Mouse (Mus musculus) cerebellum, postnatal 10 days (tissue): ENCODE data around the gene Ttll11.
A peak's percentile ranks its signal among the peaks of the same experiment; 100 is the strongest.

Experiments
- DNase-seq, 2 experiments: peaks; one replicate each; pipeline ENCODE4 v3.0.0; 2021; ENCODE audit warnings: mixed read lengths in 2 of 2

The Ttll11 gene

DNA sequence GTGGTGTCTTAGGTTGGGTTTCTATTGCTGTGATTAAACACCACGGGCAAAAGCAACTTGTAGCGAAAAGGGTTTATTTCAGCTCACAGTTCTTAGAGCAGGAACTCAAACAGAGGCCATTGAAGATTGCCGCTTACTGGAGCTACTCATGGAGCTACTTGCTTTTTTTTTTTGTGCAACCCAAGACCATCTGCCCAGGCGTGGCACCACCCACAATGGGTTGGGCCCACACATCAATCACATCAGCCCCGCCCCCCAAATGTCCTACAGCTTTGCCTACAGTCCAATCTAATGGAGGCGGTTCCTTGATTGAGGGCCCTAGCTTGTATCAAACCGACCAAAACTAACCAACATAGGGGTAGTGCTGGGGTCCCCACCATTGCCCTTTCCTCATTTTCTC is 215.9 kb downstream of the Ttll11 start:
- DNase-seq, result no peak

DNA sequence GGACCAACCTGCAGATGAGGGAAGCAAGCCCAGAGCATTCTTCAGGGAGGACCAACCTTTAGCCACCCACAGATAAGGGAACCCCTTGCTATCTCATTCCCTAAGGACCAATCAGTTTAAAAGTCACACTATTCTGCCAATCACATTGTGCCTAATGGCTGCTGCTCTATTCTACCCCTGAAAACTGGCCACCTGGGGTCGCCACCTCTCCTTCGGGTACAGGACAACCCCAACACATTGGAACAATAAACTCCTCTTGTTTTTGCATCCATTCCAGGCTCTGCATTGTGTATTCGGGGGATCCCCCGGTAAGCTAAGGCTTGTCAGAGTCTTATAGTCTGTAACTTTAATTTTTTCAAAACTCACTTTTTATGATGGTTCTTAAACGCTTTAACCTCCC is 218.3 kb downstream of the Ttll11 start:
- DNase-seq, result no peak

DNA sequence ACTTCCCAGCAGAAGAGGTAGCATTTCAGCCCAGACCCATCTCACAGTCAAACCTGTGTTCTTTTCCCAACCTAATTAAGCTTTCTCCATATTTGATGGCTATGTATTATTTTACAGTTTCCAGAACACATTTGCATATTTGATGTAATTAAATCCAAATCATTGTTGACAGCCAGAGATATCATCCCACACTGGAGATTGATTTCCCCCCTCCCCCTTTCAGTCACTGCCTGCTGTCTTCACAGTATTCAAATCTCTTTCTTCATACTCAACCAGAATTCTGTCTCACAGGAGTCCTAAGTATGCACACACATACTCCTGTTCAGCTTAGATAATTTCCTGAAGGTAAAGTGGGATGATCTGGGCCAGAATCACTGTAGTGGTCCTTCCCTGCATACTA is 218.8 kb downstream of the Ttll11 start:
- DNase-seq, result no peak

DNA sequence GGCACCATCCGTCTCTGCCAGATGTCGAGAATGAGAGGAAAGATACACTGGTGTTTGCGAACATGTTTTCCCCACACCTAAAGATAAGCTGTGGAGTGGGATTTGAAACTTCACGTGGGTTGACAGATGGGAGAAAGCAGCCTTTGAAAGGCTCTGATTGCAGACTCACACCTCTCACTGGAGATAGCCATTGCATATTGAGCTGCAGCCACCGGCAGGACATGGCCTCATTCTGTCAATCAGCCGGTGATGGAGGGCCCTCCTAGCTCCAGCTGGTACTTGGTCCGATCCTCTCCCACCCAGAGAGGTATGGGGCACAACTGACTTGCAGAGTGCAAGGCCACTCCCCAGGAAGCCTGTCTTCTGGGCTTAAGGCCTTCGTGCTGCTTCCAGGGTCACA is 219.4 kb downstream of the Ttll11 start:
- DNase-seq, result peak; percentile 52 to 58

DNA sequence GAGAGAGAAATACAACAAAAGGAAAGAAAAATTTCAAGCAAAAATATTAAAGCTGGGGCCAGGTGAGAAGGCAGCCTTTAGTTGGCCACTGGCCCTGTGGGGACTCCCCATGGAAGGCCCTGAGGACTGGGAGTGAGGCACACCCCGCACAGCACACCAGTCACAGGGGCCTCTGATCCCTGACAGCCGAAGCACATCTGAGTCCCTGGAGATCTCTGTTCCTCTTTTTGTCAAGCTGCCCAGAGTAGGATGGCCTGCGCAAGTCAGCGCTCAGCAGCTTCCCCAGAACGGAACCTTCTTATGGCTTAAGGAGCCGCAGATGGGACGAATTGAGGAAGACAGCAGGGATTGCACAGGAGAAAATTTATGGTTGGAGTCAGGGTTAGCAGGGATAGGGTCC is 223.2 kb downstream of the Ttll11 start:
- DNase-seq, result no peak

DNA sequence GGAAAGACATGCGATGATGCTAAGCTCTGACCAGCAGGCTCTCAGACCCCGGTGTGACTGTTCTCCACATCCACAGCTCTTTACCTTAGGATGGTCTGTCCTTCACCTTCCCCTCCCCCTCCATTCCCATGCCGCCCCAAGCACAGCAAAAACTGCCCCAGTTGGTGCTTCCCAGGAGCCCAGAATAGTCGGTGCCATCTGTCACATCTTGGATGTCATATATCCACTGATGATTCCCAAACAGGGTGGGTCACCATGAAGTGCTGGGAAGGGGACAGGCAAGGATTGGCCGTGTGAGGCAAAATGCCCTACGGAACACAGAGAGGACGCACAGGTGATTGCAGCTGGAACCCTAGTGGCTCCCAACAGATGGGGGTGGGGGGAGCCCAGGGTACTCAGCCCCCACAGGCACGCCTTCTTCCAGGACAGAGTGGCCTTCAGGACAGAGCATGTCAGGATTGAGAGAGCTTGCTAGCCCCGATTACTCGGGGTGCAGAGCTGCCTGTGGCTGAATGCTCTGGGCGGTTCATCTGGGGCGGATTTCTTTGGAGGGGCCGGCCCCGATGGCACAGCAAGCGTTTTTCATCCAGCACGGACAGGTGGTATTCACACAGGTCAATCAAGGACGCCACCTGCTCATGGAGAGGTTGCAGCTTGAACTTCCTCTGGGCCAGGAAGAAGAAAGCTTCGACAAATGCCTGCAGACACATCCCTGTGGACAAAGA is 227.8 kb downstream of the Ttll11 start:
- peak; percentile 73 for DNase-seq

DNA sequence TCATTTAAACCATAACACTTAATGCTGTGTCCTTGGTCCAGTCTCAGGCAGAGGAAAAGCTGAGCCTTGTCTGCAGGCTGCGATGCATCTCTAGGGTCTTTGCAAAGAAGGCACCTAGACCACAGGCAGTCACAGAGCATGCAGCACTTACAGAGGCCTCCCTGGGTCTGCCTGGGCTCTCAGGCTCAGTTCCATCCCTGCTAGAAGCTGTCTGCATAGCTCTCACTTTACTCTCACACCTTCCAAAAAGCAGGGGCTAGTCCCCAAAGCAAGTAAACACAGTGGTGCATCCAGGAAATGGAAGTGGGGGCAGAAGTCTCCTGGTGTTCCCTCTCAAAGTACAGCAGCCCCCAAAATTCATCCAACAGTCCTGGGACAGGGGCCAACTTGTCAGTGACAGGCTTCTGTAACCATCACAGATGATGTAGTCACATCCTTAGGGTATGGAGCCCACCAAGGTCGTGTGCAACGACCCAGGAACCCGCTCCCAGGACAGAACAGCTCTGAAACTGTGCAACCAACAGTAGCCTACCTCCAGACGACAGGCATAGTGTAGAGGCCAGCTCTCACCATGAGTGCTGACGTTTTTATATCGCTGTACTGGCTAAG is 229.1 kb downstream of the Ttll11 start:
- DNase-seq, result no peak

DNA sequence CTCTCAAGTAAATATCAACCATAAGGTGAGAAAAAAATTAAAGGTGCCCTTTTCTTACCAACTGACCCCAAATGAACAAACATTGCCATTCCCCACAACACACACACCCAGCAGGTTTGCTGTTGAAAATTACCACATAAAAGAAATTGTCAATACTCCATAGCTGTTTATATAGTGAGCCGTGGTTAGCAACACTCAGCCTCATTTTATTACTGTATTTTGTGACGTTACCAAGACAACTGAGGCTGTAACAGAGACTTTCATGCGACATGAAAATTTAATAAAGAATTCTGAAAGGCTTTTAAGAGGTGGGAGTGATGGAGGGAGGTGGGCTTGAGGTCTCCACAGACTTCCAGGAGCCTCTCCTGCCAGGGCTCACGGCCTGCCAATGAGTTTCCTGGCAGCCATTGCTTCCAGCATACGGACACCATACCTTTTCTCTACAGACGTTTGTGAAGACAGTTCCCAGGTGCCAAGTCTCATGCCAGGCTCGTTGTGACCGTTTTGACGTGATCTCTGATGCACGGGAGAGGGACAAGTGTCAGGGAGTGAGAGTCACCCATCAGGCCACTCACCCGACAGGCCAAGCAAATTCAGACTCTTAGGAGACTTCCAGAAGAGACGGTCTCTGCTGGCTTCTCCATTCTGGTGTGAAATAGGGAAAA is 232.2 kb downstream of the Ttll11 start:
- peak; percentile 77 to 79 for DNase-seq

DNA sequence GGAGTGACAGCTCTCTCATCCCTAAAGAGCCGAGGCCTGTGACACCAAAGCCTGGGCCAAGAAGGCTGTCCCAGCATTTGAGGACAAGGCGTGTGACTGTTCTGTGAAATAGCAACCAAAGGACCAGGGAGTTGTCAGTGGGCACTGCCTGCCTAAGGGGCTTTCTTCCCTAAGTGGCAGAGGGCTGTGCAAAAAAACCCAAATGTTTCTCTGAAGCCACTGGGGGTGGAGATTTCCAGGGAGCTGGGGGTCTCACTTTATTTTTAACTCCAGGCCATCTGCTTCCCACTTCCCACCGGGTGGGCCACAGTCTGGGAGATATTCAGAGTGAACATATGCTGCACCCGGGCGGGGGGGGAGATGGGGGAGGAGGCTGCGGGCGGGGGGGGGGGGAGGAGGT is 233.1 kb downstream of the Ttll11 start:
- peak; percentile 83 to 92 for DNase-seq

DNA sequence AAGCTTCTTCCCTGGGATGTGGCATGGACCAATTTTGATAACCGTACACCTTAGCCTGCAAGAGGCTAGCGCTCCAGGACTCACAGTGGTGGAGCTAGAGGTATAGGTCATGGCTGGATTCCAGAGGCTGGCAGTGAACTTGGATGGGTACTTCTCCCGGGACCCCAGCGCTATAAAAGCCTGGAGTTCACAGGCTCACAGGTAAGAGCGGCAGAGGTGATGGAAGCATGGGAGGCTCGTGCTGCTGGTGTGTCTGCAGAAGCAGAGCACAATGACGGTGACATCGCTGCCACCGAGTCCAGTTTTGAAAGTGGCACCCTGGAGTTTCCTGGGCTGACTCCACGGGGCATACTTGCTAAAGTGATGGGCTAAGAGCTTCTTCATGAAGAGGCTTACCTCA is 233.8 kb downstream of the Ttll11 start:
- peak in 1 of 2 experiments; percentile 45 for DNase-seq

DNA sequence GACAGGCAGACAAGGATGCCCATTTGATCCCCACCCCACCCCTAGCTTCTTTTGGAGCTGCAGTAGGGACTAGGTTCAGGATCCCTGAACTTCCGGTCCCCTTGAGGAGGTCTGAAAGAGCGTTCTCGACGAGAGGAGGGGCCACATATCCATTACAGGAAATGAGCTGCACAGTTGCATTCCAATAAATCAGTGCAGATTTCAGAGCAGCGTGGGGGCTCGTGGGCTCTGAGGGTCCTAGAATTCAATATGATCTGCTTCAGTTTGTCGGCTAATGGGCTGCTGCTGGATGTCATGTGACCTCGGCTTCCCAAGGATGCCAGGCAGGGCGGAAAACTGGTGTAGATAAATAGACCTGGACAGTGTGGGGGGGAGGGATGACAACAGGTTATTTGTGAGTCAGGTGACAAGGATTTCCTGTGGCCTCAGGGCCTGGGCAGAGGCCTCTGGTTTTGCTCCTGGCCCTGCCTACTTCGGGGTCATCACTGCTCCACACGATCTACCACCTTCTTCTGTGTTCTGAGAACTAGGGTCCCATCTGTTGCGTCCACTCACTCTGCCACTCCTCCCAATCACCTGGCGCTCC is 240.0 kb downstream of the Ttll11 start:
- no peak for DNase-seq

DNA sequence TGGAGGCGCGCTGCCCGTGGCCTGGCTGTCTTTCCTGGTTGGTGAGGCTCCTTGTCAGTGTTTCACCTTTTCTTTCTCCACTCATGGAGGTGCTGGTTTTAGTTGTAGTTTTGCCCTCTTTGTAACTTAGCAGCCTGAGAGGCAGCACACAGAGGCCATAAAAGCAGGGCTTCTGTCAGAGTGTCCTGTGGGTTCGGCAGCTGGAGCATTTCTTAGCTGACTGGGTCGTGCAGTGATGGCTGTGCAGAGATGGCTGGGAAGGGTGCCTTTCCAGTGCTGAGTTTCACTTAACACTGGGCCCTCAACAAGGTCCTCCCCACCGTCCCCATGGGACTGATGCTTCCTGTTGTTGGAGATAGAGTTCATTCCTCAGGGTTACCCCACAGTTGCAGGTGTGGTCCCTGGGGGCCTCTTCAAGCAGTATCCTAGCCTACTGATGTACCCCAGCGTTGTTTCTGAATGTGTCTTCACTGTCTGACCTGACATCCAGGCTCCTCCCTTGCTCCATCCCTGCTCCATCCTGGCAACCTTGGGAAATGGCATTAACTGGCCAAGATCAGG is 242.2 kb downstream of the Ttll11 start:
- DNase-seq, result no peak

DNA sequence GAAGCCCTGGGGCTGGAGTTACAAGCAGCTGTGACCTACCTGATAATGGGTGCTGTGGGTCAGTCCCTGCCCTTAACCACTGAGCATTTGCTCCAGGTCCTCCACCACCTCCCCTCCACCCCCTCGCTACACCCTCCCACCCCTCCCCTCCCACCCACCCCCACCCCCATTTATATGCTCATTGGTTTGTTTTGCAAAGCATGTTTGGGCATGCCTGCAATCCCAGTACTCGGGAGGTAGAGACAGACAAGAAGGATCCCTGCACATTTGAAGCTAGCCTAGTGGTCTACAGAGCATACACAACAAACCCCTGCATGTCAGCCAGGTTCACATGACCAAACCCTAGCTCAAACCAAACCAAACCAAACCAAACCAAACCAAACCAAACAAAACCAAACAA is 243.7 kb downstream of the Ttll11 start:
- DNase-seq, result no peak

DNA sequence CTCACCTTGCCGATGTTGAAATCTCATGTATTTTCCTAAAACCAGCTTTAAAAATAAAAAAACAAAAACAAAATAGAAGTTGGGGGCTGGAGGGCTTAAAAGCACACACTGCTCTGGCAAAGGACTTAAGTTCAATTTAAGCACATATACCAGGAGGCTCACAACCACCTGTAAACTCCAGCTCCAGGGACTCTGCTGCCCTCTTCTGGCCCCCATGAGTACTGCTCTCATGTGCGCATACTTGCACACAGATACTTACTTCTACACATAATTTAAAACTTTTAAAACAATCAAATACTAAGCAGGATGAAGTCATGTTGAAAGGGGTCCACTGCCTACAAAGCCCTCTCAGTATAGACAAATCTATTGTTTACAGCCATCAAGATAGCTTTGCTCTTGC is 244.7 kb downstream of the Ttll11 start:
- DNase-seq, result peak; percentile 57 to 60

DNA sequence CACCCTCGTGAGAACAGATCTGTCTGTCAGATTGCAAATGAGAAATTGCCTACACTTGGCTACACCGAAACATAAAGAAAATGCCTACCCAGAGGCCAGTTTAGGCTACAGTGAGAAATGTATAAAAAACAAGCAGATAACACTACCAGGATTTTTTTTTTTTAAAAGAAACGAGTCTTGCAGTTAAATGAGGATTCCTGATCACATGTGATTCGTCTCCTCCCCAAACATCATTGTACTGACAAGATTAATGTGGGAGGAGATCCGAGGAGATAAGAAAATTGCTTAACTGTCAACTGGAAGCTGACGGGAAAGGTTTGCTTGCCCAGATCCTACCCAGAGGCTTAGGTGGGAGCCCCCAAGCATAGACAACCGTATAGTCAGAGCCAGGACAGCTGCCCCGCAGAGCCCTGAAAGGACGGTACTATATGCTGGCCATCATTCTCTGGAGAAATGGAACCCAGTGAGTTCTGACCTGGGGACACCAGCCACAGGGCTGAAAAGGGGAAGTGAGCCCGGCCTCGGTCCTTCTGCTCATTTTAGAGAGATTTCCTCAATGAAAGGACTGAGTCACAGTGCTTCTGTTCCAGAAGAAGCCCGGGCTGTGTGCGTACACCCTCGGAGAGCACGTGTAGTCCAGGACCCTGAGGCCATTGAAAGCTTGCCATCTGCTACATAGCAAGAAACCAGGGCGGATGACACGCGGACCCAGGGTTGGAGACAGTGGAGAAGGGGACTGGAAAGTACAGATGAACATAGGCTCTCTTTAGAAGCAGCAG is 247.9 kb downstream of the Ttll11 start:
- peak in 1 of 2 experiments; percentile 52 for DNase-seq

DNA sequence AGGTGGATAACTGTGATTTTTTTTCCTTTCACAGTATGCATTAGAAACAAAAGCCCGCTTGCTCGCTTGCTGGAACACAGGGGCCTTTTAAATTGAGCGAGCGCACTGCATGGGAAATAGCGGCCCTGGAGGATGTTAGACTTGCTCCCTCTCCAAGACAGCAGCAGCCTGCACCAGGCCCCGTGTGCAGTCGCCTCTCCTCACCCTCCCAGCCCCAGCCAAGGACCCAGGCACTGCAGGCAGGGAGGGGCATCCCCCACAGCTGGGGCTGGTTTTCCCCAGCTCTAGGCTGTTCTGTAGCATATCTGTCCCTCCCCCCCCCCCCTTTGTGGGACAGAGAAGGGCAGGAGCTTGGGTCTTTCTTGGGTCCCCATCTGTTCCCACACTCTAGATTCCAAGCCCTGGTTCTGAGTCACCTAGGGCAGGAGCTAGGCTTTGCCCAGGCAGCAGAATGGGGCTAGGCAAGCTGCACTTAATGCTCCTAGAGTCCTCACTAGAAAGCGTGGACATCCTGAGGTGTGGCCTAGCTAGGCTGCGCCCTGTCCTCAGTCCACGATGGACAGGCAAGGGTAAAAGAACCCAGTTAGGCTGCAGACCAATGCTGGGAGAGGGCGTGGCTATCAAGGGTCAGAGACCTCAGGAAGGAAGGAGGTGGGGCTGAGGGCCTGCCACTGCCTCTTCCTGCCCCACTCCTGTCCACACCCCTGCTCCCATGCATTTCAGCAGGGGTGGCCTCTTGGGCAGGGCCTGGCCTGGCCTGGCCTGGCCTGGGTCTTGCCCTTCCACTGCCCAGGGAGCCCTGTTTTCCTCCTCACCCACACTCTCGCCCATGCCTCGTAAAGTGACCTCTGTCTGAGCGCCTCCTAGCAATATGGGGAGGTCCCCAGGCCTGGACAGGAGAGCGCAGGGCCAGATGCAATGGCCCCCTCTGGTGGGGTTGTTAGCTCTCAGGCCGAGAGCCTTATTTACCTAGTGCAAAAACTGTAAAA is 250.3 kb downstream of the Ttll11 start:
- no peak for DNase-seq

DNA sequence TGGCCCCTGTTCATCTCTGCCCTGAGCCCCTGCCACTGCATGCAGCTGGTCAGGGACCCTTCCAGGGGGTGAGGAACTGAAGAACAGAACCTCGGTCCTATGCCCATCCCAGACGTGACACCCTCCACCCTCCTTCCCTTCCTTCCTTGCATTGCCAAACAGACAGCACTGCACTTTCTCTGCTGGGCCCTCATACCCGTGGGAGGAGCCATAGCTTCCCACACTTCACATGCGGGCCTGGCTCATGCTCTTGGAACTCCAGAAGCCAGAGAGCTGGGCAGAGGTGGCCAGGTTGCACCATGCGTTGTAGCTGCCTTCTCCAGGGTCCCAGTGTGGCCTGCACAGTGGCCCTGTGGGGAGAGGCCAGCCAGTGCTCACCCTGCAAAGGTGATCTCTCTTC is 251.1 kb downstream of the Ttll11 start:
- DNase-seq, result no peak

DNA sequence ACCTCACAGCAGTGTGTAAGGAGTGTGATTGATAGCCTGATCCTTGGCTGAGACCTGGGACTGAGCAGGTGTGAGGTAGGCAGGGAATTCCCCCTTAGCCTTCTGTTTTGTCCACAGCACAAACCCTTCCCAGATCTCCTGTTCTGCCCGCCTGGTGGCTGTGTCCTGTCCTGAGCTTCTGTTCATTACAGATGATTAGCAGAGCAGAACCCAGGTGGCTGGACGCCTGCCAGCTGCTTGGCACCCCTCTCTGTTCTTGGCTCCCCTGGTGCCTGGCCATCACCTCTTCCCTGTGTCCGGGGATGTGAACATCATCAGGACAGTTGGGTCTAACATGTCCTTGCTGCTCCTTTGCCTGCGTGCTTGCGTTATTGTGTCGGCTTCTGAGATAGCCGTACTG is 256.0 kb downstream of the Ttll11 start:
- DNase-seq, result peak; percentile 81 to 87

DNA sequence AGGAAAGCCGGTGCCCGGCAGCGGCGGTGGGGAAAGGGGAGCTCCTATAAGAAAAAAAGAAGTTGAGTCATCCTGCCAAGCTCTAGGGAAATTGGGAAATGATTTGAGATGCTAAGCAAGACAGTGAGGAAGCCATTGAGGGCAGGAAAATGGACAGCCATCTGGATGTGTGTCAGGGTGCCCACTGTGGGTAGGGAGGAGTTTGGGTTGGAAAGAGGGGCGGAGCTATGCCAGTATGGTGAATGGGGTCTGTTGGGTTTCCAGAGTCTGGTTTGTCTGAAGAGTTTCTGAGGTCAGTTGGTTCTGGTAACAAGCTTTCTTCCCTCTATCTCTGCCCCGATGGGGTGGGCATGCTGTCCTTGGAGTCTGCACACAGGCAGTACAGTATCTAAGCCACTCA is 256.4 kb downstream of the Ttll11 start:
- DNase-seq, result peak; percentile 62 to 67

DNA sequence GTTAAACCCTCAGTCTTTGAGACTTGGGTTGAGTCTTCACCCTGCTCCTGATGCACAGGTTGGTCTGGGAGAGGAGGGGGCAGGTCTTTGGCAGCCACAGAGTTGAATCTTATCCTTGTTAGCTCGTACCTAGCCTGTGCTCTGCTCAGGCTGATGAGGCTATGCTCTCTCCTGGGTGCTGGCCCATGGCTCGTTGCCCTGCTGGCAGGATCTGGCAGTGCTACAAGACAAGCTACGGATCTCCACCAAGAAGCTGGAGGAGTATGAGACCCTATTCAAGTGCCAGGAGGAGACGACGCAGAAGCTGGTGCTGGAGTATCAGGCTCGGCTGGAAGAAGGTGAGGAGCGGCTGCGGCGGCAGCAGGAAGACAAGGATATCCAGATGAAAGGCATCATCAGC is 256.9 kb downstream of the Ttll11 start:
- peak; percentile 75 to 83 for DNase-seq

DNA sequence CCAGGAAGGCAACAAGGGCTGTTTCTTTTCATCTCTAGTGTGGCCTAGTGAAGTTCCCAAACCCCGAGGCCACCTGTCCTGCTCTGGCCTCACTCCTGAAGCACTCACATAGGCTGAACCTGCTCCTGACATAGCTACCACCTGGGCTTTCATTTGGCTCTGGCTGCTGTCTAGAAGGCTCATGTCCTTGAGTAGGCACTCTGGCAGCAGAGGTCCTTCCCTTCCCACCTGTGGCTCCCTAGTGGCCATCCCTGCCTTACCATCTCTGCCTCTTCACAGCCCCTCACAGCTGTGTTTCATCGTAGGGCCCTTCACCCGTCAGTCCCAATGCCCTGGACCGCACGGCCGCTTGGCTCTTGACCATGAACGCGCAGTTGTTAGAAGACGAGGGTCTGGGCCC is 258.8 kb downstream of the Ttll11 start:
- peak in 1 of 2 experiments; percentile 44 for DNase-seq
